Mouse (Mus musculus) myocyte (in vitro differentiated cells): Measurements from ENCODE around the gene Onecut1.

Source experiments
- E2F4 ChIP-seq: IDR thresholded peaks from one replicate; pipeline ENCODE4 v1.6.1; 2011; ENCODE audit warnings: mild to moderate bottlenecking, control low read depth, moderate library complexity; ENCODE audit not compliant: insufficient read depth
- MAX ChIP-seq: IDR thresholded peaks from one replicate; pipeline ENCODE4 v1.6.1; 2011; ENCODE audit warnings: low read depth, mild to moderate bottlenecking, control low read depth
- POLR2A ChIP-seq: IDR thresholded peaks from one replicate; pipeline ENCODE4 v1.6.1; 2011; ENCODE audit warnings: low read depth, mild to moderate bottlenecking, control low read depth, moderate library complexity; ENCODE audit not compliant: insufficient read length
- USF1 ChIP-seq: IDR thresholded peaks from one replicate; pipeline ENCODE4 v1.6.1; 2011; ENCODE audit warnings: low read depth, mild to moderate bottlenecking, control low read depth, moderate library complexity

GRCm38 (mm10) chr9:74850781-74851145, 11.0 kb upstream of the Onecut1 start:
- TF ChIP-seq USF1 (no peak), E2F4 (no peak), MAX (no peak), POLR2A (no peak)
